Mouse (Mus musculus): ENCODE data around the gene Lag3.
"Not testable (repeated sequence)": the region's sequence is repeated elsewhere in the genome, so short reads cannot be mapped to it uniquely, and the experiment has no call there.

Lag3 gene

GRCm38 (mm10) chr6:124900056-124900800 lies 11.3 kb downstream of the Lag3 start:
- DNase-seq: no peak

GRCm38 (mm10) chr6:124898359-124898758 lies 13.1 kb downstream of the Lag3 start:
- no peak for DNase-seq

- not testable (repeated sequence) for DNase-seq
Observed at GRCm38 (mm10) chr6:124894113-124894512, 17.4 kb downstream of the Lag3 start.

- DNase-seq: no peak
Observed at GRCm38 (mm10) chr6:124890997-124891396, 20.5 kb downstream of the Lag3 start.

- no peak for DNase-seq
Observed at GRCm38 (mm10) chr6:124888555-124889125, 22.9 kb downstream of the Lag3 start.

GRCm38 (mm10) chr6:124887986-124888385 lies 23.5 kb downstream of the Lag3 start, which contains the start of gene Cd4:
Gene Cd4 (minus strand): TSS chr6:124888221.
- no peak for DNase-seq

GRCm38 (mm10) chr6:124885956-124886381 lies 25.5 kb downstream of the Lag3 start:
- DNase-seq: no peak

GRCm38 (mm10) chr6:124884714-124885500 lies 26.6 kb downstream of the Lag3 start:
- DNase-seq: no peak

- DNase-seq: no peak
Observed at GRCm38 (mm10) chr6:124883351-124883750, 28.2 kb downstream of the Lag3 start.

- DNase-seq: no peak
Observed at GRCm38 (mm10) chr6:124881821-124882220, 29.7 kb downstream of the Lag3 start.

- DNase-seq: no peak
Observed at GRCm38 (mm10) chr6:124879390-124879789, 32.1 kb downstream of the Lag3 start.

- no peak for DNase-seq
Observed at GRCm38 (mm10) chr6:124874348-124874747, 37.2 kb downstream of the Lag3 start.

- no peak for DNase-seq
Observed at GRCm38 (mm10) chr6:124866560-124866959, 44.9 kb downstream of the Lag3 start.

- no peak for DNase-seq
Observed at GRCm38 (mm10) chr6:124865766-124866362, 45.6 kb downstream of the Lag3 start.

- DNase-seq: peak; percentile 54
Observed at GRCm38 (mm10) chr6:124863658-124864298, 47.7 kb downstream of the Lag3 start, which contains the start of gene Gpr162. Gene Gpr162 (minus strand): TSS chr6:124863983.

GRCm38 (mm10) chr6:124863125-124863657 lies 48.3 kb downstream of the Lag3 start:
- DNase-seq: no peak

- DNase-seq: no peak
Observed at GRCm38 (mm10) chr6:124862406-124863124, 48.9 kb downstream of the Lag3 start.

GRCm38 (mm10) chr6:124861802-124862201 lies 49.7 kb downstream of the Lag3 start:
- no peak for DNase-seq

- DNase-seq: no peak
Observed at GRCm38 (mm10) chr6:124861266-124861665, 50.2 kb downstream of the Lag3 start.

GRCm38 (mm10) chr6:124860511-124860910 lies 51.0 kb downstream of the Lag3 start:
- no peak for DNase-seq

- peak; percentile 80 for DNase-seq
Observed at GRCm38 (mm10) chr6:124859725-124860124, 51.8 kb downstream of the Lag3 start.

Measured in liver (tissue).